Mouse (Mus musculus): ENCODE results near the gene Rbm20. TPM values are rescaled to one million over a fixed set of nuclear protein-coding genes. Genes with fewer than 3 reads are reported as not detected.

The Rbm20 gene
- total RNA-seq, 1 experiment from 2014 or later: not detected

DNA sequence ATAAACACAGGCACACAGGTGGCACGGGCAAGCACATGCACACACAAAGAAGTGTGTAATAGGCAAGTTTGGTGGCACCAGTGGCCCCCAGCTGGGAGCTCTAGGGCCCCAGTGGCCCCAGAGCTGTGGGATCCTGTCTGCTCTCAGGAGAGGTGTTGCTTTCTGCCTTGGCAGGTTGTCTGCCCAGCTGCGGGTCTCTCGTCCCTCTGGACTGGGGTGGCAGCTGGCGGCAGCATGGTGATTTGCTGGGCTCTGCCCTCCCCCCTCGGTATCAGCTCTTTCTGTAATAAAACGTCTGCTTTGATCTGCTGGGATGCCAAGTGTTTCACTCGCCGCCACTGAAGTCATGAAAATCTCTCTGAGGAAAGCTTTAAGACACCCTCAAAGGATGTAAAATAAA is 10.4 kb upstream of the Rbm20 start:
- no peak for ATAC-seq (ENCODE audit: extremely low read depth, insufficient number of reproducible peaks, low FRiP score, poor library complexity, severe bottlenecking)

DNA sequence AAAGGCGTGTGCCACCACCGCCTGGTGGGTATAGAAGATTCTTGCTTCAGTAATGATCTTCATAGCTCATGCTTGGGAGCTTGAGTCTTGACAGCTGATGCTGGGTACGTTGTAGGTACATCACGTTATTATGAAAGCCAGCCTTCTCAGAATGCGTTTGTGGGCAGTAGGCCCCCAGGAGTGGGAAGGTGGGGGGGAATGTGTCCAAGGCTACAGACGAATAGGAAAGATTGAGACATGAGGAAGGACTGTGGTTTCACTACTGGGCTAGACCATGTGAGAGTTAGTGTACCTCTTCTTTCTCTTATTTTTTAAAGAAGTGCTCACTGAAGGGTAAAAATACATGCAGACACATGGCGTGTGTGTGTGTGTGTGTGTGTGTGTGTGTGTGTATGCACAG is 8.3 kb upstream of the Rbm20 start:
- ATAC-seq (ENCODE audit: extremely low read depth, insufficient number of reproducible peaks, low FRiP score, poor library complexity, severe bottlenecking): no peak

DNA sequence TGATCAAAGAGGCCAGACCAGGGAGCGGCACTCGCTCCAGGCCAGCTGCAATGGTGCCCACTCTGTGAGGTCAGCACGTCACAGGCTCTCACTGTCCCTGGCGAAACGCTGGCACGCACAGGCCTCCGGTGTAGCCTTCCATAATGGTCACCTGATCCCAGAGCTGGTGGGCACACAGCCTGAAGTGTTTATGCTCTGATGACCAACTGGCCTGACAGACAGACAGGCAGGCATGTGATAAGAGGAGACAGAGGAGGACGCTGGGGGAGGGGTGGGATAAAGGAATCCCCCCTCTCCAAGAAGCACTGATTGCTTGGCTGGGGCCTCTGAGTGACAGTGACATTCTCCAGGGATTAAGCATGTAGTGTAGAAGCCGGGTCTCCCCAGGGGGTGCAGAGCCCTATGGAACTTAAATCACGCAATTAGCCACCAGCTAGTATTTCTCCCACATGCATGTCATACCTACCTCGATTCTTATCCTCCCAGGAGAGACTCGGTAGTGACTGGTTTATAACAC is 6.4 kb upstream of the Rbm20 start:
- no peak for ATAC-seq (ENCODE audit: extremely low read depth, insufficient number of reproducible peaks, low FRiP score, poor library complexity, severe bottlenecking)

DNA sequence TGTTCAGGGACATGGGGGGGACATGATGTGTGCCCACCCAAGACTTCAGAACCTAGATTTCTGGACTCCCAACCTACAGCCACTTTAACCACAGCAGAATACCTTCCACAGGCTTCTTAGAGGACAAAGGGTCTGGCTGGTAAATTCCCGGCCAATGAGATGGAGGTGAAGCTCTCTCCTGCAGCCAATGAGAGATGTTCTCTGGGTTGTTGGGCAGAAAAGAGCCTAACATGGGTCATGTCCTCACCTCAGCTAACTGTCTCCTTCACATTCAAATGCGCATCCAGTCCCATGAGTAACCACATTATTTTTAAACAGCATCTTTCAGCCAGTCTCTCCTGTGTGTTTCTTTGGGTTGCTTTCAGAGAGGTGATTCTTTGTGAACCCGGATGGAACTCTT is 5.7 kb upstream of the Rbm20 start:
- no peak for ATAC-seq (ENCODE audit: extremely low read depth, insufficient number of reproducible peaks, low FRiP score, poor library complexity, severe bottlenecking)

DNA sequence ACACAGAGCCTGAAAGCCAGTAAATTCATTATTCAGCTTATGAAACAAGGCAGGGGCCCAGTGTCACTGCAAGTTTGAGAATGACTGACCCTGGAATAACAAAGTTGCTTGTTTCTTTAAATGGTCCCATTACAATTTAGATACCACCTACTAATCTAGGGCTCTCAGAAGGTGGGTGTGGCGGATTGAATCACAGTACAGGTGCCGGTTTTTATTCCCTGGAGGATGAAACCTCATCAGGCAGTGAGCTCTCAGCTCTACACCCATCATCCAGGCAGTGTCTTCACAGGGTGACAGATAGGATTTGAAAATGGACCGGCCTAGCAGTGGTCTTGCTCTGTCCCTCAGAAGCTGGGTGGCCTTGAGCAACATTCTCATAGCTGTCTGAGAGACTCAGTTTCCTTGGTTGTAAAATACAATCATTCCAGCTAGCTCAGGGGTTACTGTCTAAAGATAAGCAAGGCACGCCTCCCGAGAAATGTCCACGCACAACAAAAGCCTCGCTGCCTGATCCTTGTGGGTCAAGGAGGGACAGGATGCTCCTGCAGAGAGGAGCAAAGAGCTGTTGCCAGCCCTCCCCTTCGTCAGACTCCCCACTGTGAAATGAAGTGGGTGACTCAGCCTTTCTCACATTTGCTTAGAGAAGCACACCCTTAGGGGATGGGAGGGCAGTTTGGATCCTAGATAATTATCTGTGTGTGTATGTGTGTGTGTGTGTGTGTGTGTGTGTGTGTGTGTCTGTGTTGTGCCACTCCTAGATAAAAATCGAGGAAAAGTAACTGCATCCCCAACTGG is 2.8 kb upstream of the Rbm20 start:
- no peak for ATAC-seq (ENCODE audit: extremely low read depth, insufficient number of reproducible peaks, low FRiP score, poor library complexity, severe bottlenecking)

DNA sequence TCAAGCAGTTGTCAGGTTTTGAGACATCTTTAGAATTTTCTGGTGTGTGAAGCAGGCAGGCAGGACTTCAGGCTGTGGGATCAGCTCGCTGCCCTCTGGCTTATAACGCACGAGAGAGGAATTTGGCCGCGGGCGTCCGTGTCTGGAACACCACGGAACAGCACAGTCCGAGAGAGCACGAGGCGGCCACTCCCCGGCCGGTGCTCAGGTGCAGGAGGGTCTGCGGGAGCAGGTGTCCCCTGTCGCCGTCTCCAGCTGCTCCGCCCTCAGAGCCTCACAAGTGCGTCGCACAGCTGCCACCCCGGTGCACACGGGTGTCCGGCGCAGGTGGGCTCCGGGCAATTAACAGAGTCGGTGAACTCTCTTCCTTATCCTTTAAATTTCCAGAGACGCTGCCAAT is 878 bp upstream of the Rbm20 start:
- no peak for ATAC-seq (ENCODE audit: extremely low read depth, insufficient number of reproducible peaks, low FRiP score, poor library complexity, severe bottlenecking)

DNA sequence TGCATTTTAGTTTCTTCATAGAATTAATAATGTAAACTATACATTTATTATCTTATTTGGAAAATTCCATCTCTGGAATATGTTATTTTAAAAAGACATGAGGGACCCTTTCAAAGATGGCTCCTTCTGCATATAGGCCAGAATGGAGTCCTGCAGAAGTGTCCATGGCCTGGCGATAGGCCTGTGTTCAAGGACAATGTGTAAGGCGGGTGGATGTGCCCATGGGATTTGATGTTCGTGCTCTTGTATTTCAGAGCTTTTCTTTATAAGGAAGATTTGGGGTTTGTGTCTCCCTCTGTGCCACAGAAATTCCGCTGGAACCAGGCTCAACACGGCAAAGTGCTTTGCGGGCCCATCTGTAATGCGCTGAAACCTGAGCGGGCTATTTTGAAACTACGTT is 2.1 kb downstream of the Rbm20 start:
- no peak for ATAC-seq (ENCODE audit: extremely low read depth, insufficient number of reproducible peaks, low FRiP score, poor library complexity, severe bottlenecking)

DNA sequence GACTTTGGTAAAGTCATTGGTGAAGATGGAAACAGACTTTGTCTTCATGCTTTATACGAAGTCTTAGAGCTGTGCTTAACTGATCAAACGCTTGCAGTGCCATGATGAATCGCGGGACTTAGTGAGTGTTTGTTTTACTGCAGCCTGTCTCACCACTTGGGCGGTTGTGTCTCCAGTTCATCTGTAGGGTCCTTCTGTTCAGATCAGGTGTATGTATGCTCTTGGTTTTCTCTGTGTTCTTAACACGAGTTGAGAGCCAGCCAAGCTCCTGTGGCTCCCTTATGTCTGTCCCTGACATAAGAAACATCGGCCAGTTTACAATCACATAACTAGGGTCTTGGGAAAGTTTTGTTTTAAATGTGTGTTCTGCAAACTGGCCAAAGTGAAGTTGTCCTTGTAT is 2.9 kb downstream of the Rbm20 start:
- no peak for ATAC-seq (ENCODE audit: extremely low read depth, insufficient number of reproducible peaks, low FRiP score, poor library complexity, severe bottlenecking)

DNA sequence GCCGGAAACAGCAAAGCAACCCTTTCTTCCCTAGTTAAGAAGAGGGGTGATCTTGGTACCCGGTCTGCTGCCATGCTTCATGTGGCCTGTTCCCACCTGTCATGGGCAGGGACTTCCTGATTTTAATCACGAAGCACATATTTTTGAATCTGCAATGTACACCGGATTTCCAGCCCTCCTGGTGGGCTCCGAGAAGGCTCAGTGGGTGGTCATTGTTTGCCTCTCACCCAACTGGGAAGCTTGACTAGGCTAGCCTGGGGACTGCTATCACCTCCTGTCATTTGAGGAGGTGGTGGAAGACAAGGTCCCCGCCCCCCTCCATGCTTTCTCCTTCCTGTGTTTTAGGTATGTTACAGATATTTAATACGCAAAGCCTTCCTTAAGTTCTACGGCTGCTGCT is 5.3 kb downstream of the Rbm20 start:
- no peak for ATAC-seq (ENCODE audit: extremely low read depth, insufficient number of reproducible peaks, low FRiP score, poor library complexity, severe bottlenecking)

DNA sequence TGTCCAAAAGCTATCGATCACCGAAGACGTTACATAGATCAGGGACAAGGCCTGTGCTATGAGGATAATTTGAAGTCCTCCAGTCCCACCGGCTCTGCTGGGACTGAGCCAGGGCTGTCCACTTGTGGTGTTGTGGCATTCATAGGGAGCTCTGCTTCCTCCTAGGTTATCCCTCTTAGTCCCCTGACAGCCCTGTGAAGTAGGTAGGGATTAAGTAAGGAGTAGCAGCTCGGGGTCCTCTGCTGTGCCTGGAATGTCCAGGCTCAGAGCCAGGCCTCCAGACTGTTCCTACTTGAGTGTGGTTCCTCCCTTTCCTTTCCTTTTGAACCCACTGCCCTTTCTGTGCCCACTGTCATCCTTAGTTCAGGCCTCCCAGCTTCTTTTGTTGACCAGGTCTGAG is 10.5 kb downstream of the Rbm20 start:
- ATAC-seq (ENCODE audit: extremely low read depth, insufficient number of reproducible peaks, low FRiP score, poor library complexity, severe bottlenecking): no peak

DNA sequence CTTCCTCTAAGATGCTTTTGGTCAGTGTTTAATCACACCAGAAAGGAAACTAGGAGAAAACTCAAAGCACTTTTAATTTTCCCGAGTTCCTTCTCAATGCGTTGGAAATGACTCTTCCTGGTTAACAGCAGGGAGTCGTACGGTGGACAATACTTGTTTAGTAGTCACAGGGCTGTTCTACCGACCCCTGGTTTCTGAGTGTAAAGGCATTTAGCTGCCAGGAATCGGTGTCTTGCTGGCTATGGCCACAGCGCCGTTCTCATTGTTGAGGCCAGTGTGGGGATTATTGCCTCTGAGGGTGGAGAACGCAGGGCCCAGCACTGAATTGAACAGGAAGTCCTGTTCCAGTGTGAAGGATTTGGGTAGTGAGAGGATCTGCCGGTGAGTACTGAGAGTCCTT is 13.7 kb downstream of the Rbm20 start:
- ATAC-seq (ENCODE audit: extremely low read depth, insufficient number of reproducible peaks, low FRiP score, poor library complexity, severe bottlenecking): no peak

DNA sequence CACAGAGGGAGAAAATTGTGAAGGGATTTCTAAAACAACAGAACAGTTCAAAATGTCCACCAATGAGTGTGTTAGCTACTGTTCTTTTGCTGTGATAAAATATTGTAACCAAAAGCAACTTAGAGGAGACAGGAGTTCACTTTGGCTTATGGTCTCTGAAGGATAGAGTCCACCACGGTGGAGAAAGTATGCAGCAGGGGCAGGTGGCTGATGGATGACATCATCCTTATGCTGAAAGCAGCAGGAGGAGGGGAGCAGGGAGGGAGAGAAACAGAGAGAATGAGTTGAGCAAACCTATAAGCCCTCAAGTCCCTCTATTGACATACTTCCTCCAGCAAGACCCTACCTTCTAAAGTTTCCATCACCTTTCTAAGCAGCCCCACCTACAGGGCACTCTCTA is 16.9 kb downstream of the Rbm20 start:
- no peak for ATAC-seq (ENCODE audit: extremely low read depth, insufficient number of reproducible peaks, low FRiP score, poor library complexity, severe bottlenecking)

DNA sequence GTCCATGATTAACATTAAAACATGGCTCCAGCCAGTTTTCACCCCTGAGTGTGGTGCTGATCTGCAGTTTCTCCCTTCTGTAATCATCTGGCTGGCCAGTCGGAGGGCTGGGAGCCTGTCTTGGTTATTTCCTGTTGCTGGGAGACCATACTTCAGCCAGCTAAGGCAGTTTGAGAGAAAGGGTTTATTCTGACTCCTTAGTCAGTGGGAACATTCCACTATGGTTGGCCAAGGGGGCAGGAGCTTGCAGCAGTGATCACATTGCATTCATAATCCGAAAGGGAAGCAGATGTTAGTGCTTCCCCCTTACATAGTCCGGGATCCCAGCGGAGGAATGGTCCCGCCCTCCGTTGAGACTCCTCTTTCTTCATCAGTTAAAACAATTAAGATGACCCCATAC is 19.0 kb downstream of the Rbm20 start:
- ATAC-seq (ENCODE audit: extremely low read depth, insufficient number of reproducible peaks, low FRiP score, poor library complexity, severe bottlenecking): no peak

DNA sequence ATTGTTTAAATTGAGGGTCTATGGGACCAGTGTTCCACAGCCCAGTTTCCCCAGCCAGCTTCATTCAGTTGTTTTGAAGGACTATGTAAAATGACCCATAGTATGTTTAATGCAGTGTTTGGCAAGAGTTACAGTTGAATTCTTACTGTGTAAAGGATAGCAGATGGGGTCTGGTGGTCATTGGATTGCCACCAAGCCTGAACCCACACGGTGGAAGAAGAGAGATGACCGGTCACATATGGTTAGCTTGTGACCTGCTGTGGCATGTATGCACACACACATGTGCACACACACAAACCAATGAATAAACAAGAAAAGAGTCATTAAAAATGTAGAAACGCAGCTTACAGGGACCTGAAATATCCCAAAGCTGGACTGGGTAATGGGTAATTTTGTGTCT is 19.5 kb downstream of the Rbm20 start:
- no peak for ATAC-seq (ENCODE audit: extremely low read depth, insufficient number of reproducible peaks, low FRiP score, poor library complexity, severe bottlenecking)

DNA sequence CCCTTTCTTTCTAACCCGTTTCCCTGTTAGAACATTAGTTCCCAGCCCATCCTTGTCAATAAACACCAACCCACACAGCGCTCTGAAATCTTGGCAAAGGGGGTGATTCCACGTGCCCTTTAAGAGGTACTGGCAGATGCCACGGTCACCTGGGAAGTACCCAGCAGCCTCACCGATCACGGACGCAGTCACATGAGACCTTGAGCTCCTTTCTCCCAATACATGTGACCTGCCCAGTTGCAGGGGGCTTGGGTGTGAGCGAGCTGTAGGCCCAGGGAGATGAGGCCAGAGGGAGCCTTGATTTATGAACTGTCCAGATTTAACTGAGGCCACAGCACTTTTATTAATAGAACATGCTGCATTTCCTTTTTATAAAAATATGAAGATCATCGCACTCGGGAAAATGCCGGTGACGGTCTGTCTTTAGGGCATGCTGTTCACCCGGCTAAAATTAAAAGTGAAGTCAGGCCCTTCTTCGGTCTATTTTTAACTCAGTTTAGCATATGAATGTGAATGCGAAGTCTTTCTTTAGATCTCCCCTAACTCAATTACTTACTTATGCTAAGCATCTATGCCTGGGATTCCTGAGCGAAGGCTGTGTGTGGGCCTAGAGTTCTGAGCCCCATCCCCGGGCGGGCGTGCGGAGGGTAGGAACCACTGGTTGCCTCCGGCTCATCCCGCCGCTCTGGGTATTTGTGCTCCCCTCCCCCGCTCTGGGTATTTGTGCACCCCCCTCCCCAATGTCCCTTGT is 20.4 kb downstream of the Rbm20 start:
- ATAC-seq (ENCODE audit: extremely low read depth, insufficient number of reproducible peaks, low FRiP score, poor library complexity, severe bottlenecking): no peak

DNA sequence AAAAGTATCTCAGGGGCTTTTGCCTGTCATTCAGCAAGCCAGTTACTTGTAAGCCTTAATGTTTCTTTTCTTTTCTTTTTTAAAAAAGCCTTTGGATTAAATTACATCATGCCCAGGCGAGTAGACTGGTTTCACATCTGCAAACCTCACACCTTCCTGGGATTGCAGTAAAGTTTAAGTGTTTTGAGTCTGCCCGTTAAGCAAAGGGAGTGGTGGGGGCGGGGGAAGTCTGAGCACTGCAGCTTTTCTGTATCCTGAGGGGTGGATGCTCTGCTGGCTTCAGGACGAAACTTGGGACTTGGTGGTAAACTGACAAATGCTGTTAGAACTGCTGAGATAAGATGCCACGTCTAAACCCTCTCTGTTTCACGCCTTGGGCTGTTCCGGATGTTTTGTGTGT is 22.6 kb downstream of the Rbm20 start:
- no peak for ATAC-seq (ENCODE audit: extremely low read depth, insufficient number of reproducible peaks, low FRiP score, poor library complexity, severe bottlenecking)

DNA sequence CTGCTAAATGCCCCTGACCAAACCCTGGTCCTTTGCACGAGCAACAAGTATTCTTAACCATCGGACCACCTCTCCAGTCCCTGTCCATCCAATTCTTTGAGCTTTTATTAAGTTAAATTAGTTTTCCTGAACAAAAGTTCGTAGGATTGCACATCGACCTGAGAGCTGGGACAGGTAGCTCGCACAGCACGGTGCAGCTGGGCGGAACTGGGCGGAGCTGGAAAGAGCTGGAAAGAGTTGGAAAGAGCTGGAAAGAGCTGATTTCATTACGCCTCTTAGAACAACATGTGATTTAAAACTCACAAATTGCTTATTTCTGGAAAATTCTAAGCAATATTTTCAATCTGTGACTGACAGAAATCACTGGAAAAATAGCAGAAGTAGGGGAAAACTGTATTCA is 24.3 kb downstream of the Rbm20 start:
- no peak for ATAC-seq (ENCODE audit: extremely low read depth, insufficient number of reproducible peaks, low FRiP score, poor library complexity, severe bottlenecking)

DNA sequence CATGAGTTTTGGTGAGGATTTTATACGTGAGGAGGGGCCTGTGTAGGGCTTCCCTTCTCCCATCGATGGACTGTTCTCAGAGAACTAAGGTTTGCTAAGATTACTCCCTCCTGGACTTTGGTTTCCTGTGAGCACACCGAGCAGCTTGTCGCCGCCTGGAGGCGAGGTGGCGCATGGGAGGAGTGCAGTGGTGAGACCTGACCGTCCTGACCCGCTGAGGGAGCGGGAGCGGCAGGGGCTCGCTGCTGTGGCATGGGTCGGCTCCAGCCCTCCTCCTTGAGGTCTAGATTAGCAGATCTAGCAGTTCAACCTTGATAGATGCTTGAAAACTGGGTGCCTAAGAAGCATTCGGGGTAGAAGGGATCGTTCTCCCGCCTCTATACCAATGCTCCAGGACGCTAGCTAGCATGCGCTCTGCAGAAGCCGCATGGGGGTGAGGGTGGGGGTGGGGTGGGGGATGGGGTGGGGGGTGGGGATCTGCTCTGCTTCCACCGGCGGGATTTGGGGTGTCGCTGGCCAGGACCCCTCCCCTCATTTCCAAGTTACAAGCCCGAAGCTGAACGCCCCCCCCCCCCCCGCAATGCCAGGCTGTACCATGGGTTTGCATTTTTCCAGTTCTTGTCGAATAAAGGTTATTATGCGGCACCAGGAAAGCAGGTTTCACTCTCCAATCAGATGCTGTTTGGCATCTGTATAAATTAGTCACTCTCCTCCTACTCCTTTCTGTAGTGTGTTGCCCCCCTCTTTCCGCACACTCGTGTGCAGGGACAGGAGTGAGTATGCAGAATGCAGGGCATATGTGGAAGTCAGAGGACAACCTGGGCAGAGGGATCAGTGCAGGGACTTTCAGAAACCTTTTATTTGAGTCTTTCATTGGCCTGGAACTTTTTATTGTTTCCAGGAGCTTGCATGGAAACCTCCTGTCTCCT is 28.1 kb downstream of the Rbm20 start:
- ATAC-seq (ENCODE audit: extremely low read depth, insufficient number of reproducible peaks, low FRiP score, poor library complexity, severe bottlenecking): 0 out of 2 replicates have a peak, but pooled peaks have one; percentile 13

DNA sequence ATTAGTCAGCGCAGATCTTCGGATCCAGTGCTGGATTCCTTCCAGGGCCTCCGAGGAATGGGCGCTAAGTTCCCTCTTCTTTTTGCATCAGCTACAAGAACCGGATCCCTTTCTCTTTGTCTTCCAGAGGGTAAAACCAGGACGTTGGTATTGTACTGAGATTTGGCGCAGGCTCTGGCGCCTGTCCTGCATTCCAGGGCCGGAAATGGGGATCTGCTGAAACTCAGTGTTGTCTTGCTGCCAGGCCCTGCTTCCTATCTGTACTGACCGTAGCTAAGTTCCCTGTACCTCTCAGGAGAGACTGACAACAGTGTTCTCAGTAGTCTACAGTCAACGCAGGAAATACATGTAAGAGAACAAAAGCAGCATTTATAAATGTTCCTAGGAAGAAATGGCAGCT is 31.3 kb downstream of the Rbm20 start:
- ATAC-seq (ENCODE audit: extremely low read depth, insufficient number of reproducible peaks, low FRiP score, poor library complexity, severe bottlenecking): no peak

Data from neutrophil, adult 5-6 weeks (primary cell).